Mouse (Mus musculus): Measurements from ENCODE around the gene Prss42. TPM values are rescaled to one million over a fixed set of nuclear protein-coding genes. Genes with fewer than 3 reads are reported as not detected.

Gene Prss42
- total RNA-seq, 2 experiments from 2014 or later: not detected

Other genes with a start within 250 kb of the Prss42 start
- 1 to 10 TPM; 1.4 to 2.0 TPM for gene Nradd, start 173.7 kb upstream of the Prss42 start, total RNA-seq (2021)
- gene Nbeal2, start 144.0 kb upstream of the Prss42 start, total RNA-seq (2021): 1 to 10 TPM; 6.8 to 7.6 TPM
- 10 to 100 TPM; 57.3 to 61.5 TPM for gene Ccdc12, start 141.7 kb upstream of the Prss42 start, total RNA-seq (2021)
- gene Myl3, start 56.3 kb upstream of the Prss42 start, total RNA-seq (2021): over 10,000 TPM; 10,039 to 12,689 TPM
- 1 to 10 TPM; 4.6 to 6.3 TPM for gene Pth1r, start 51.0 kb upstream of the Prss42 start, total RNA-seq (2021)
- not detected for gene Prss44, start 15.8 kb downstream of the Prss42 start, total RNA-seq (2021)
- not detected for gene Prss43, start 28.5 kb downstream of the Prss42 start, total RNA-seq (2021)
- not detected for gene Prss45, start 36.4 kb downstream of the Prss42 start, total RNA-seq (2021)
- gene Prss46, start 46.3 kb downstream of the Prss42 start, total RNA-seq (2021): not detected
- gene Prss50, start 59.8 kb downstream of the Prss42 start, total RNA-seq (2021): not detected
- 10 to 100 TPM; 13.2 to 14.8 TPM for gene Als2cl, start 81.7 kb downstream of the Prss42 start, total RNA-seq (2021)
- 1 to 10 TPM; 1.5 to 2.1 TPM for gene Tmie, start 81.9 kb downstream of the Prss42 start, total RNA-seq (2021)
- gene Fam240a, start 118.7 kb downstream of the Prss42 start, total RNA-seq (2021): not detected
- not detected for gene Tdgf1, start 148.0 kb downstream of the Prss42 start, total RNA-seq (2021)
- 100 to 1,000 TPM; 239 to 298 TPM for gene Lrrc2, start 153.4 kb downstream of the Prss42 start, total RNA-seq (2021)
- 1 to 10 TPM; 2.9 to 3.8 TPM for gene Rtp3, start 192.4 kb downstream of the Prss42 start, total RNA-seq (2021)
- 1 to 10 TPM in 1 of 2 experiments, under 1 TPM in 1; 0.10 to 9.8 TPM for gene Ltf, start 221.1 kb downstream of the Prss42 start, total RNA-seq (2021)